Mouse (Mus musculus) cerebellum, adult 11 months (tissue): Measurements from ENCODE around the gene Efcab2.

Experiments
- DNase-seq: peaks from one replicate; pipeline ENCODE4 v3.0.0; 2022

Gene Efcab2

GRCm38 (mm10) chr1:178486828-178487227, 80.9 kb downstream of the Efcab2 start:
- no peak for DNase-seq

- no peak for DNase-seq
Observed at GRCm38 (mm10) chr1:178489127-178489526, 83.2 kb downstream of the Efcab2 start.

GRCm38 (mm10) chr1:178491733-178492132, 85.8 kb downstream of the Efcab2 start:
- no peak for DNase-seq

GRCm38 (mm10) chr1:178492493-178492892, 86.6 kb downstream of the Efcab2 start:
- no peak for DNase-seq

- no peak for DNase-seq
Observed at GRCm38 (mm10) chr1:178496186-178496585, 90.3 kb downstream of the Efcab2 start.

GRCm38 (mm10) chr1:178496841-178497240, 91.0 kb downstream of the Efcab2 start:
- DNase-seq: peak; percentile 6

GRCm38 (mm10) chr1:178506938-178507337, 101.1 kb downstream of the Efcab2 start:
- DNase-seq: no peak

GRCm38 (mm10) chr1:178512323-178513031, 106.6 kb downstream of the Efcab2 start:
- DNase-seq: no peak

- no peak for DNase-seq
Observed at GRCm38 (mm10) chr1:178513954-178514353, 108.1 kb downstream of the Efcab2 start.

- no peak for DNase-seq
Observed at GRCm38 (mm10) chr1:178515839-178516238, 110.0 kb downstream of the Efcab2 start.

- no peak for DNase-seq
Observed at GRCm38 (mm10) chr1:178522389-178522788, 116.5 kb downstream of the Efcab2 start.

- DNase-seq: no peak
Observed at GRCm38 (mm10) chr1:178523152-178523551, 117.3 kb downstream of the Efcab2 start.

- DNase-seq: peak; percentile 75
Observed at GRCm38 (mm10) chr1:178527185-178527546, 121.3 kb downstream of the Efcab2 start.

- peak; percentile 37 for DNase-seq
Observed at GRCm38 (mm10) chr1:178527547-178528361, 121.9 kb downstream of the Efcab2 start.

GRCm38 (mm10) chr1:178528431-178529351, 122.8 kb downstream of the Efcab2 start, which contains the start of gene Kif26b:
Kif26b (plus strand) TSS chr1:178529125.
- peak; percentile 62 for DNase-seq

GRCm38 (mm10) chr1:178529512-178530300, 123.8 kb downstream of the Efcab2 start:
- peak; percentile 29 for DNase-seq

GRCm38 (mm10) chr1:178530301-178531078, 124.6 kb downstream of the Efcab2 start:
- peak; percentile 90 for DNase-seq
